Mouse (Mus musculus): ENCODE measurements around the gene Mief2. TPM values are rescaled to one million over a fixed set of nuclear protein-coding genes. Genes with fewer than 3 reads are reported as not detected.

Gene Mief2
- polyA plus RNA-seq, 1 experiment from 2014 or later, result 25.6 TPM

DNA sequence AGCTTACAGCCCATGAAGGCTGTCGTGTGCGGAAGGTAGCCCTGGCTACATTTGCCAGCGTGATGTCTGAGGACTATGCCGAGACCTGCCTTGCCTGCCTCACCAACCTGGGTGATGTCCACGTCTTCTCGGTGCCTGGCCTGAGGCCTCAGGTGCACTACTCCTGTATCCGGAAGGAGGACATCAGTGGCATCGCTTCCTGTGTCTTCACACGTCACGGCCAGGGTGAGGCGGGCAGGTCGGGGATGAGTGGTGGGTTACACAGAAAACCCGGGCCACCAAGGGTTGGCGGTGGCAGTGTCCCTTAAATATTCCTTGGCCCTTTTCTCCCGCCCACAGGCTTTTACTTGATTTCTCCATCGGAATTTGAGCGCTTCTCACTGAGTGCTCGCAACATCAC, 16.2 kb upstream of the Mief2 start:
- H3K4me2 ChIP-seq (ENCODE audit: low read depth, low read length), result no peak overlapping the region
- no peaks in the 10 kb centered on the region for H3K27me3 ChIP-seq (ENCODE audit: control insufficient read depth, insufficient read depth, low read length)
- no peak overlapping the region for H3K27ac ChIP-seq (ENCODE audit: low read depth, low read length)
- H3K36me3 ChIP-seq (ENCODE audit: control insufficient read depth, insufficient read depth, low read length), result peaks cover 96% of the 10 kb centered on the region
- H3K4me3 ChIP-seq (ENCODE audit: low read depth, low read length), result no peak overlapping the region
- no peak for ATAC-seq (ENCODE audit: low read depth)
- H3K9ac ChIP-seq (replicated peaks; ENCODE audit: low read depth, low read length), result no peak overlapping the region
- H3K9me3 ChIP-seq (ENCODE audit: control insufficient read depth, low read length), result no peaks in the 10 kb centered on the region
- WGBS, result 97% methylated on average over 18 of the region's 18 CpGs
- no peaks in the 10 kb centered on the region for H3K4me1 ChIP-seq (ENCODE audit: control insufficient read depth, insufficient read depth, low read length)

GRCm38 (mm10) chr11:60712639-60713255, 15.5 kb upstream of the Mief2 start:
- Histone ChIP-seq H3K4me2 (ENCODE audit: low read depth, low read length) (no peak overlapping the region), H3K4me3 (ENCODE audit: low read depth, low read length) (no peak overlapping the region), H3K9me3 (ENCODE audit: control insufficient read depth, low read length) (no peaks in the 10 kb centered on the region), H3K27me3 (ENCODE audit: control insufficient read depth, insufficient read depth, low read length) (no peaks in the 10 kb centered on the region), H3K27ac (ENCODE audit: low read depth, low read length) (no peak overlapping the region), H3K9ac (replicated peaks; ENCODE audit: low read depth, low read length) (no peak overlapping the region), H3K36me3 (ENCODE audit: control insufficient read depth, insufficient read depth, low read length) (peaks cover 95% of the 10 kb centered on the region), H3K4me1 (ENCODE audit: control insufficient read depth, insufficient read depth, low read length) (no peaks in the 10 kb centered on the region)
- 92% methylated on average over 13 of the region's 13 CpGs for WGBS
- no peak for ATAC-seq (ENCODE audit: low read depth)

DNA sequence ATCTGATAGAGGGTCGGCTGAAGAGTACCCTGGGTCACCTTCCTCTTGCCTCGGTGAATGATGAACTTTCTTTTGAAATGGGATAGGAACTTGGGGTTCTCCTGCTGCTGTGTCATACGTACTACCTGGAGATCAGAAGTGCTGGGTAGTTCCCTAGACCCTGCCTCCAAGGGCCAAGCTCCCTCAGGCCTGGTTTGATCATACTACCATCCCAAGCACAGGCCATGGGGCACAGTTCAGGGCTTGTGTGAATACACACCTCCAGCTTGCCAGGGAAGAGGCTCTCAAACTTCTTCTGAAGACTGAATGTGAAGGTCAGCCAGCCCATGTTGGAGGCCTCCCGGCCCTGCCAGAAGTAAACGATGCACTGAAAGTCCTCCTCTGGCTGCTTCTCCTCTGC, 12.4 kb upstream of the Mief2 start:
- Histone ChIP-seq H3K4me2 (ENCODE audit: low read depth, low read length) (no peak overlapping the region), H3K9ac (replicated peaks; ENCODE audit: low read depth, low read length) (no peak overlapping the region), H3K27ac (ENCODE audit: low read depth, low read length) (no peak overlapping the region), H3K4me3 (ENCODE audit: low read depth, low read length) (no peak overlapping the region), H3K27me3 (ENCODE audit: control insufficient read depth, insufficient read depth, low read length) (no peaks in the 10 kb centered on the region), H3K9me3 (ENCODE audit: control insufficient read depth, low read length) (no peaks in the 10 kb centered on the region), H3K4me1 (ENCODE audit: control insufficient read depth, insufficient read depth, low read length) (no peaks in the 10 kb centered on the region), H3K36me3 (ENCODE audit: control insufficient read depth, insufficient read depth, low read length) (peaks cover 90% of the 10 kb centered on the region)
- 87% methylated on average over 5 of the region's 5 CpGs for WGBS
- ATAC-seq (ENCODE audit: low read depth), result no peak

GRCm38 (mm10) chr11:60719263-60719662, 8.9 kb upstream of the Mief2 start:
- H3K4me1 ChIP-seq (ENCODE audit: control insufficient read depth, insufficient read depth, low read length), result no peaks in the 10 kb centered on the region
- H3K27me3 ChIP-seq (ENCODE audit: control insufficient read depth, insufficient read depth, low read length), result no peaks in the 10 kb centered on the region
- 89% methylated on average over 5 of the region's 5 CpGs for WGBS
- no peak overlapping the region for H3K4me2 ChIP-seq (ENCODE audit: low read depth, low read length)
- ATAC-seq (ENCODE audit: low read depth), result no peak
- H3K27ac ChIP-seq (ENCODE audit: low read depth, low read length), result no peak overlapping the region
- H3K9ac ChIP-seq (replicated peaks; ENCODE audit: low read depth, low read length), result no peak overlapping the region
- no peak overlapping the region for H3K4me3 ChIP-seq (ENCODE audit: low read depth, low read length)
- H3K36me3 ChIP-seq (ENCODE audit: control insufficient read depth, insufficient read depth, low read length), result peaks cover 84% of the 10 kb centered on the region
- no peaks in the 10 kb centered on the region for H3K9me3 ChIP-seq (ENCODE audit: control insufficient read depth, low read length)

DNA sequence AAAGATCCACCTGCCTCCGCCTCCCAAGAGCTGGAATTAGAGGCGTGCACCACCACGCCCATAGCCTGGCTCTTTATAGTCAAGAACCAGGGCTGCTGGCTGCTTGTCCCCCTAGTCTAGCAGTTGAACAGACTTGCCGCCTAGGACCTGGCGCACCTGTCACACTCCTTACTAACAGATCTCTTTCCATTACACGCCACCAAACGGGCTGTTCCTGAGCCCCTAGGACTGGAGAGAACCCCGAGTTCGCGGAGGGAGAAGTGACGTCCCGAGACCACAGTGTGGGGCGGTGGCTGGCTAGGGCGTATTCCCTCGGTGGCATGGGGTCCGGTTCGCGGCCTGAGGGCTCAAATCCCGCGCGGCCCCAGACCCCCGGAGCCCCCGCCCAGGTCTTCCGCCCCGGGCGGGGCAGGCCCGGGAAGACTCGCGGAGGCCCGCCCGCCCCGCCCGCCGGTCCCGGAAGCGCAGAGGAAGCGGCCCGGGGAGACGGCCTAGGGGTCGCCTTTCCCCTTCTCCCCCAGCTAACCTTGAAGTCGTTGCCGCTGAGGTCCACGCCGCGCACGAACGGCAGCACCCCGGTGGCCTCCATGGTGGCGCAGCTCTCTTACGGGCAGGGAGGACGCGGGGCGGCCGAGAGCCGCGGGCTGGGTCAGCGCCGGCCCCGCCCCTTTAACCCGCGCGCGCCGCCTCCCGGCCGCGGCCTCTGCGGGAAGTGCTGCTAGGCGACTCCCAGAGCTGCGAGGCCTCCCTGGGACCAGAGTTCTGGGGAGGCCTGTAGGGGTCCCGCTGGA, 1.4 kb upstream of the Mief2 start, which contains the start of gene Flii:
TSS of gene Flii (minus strand) at position 663 of the 791 bp plus-strand sequence.
- peak; percentile 71 for ATAC-seq (ENCODE audit: low read depth)
- Histone ChIP-seq H3K9me3 (ENCODE audit: control insufficient read depth, low read length) (no peaks in the 10 kb centered on the region), H3K27me3 (ENCODE audit: control insufficient read depth, insufficient read depth, low read length) (no peaks in the 10 kb centered on the region), H3K36me3 (ENCODE audit: control insufficient read depth, insufficient read depth, low read length) (peaks cover 38% of the 10 kb centered on the region), H3K4me3 (ENCODE audit: low read depth, low read length) (peak within 1 kb of the TSS; percentile 95), H3K4me2 (ENCODE audit: low read depth, low read length) (peak within 1 kb of the TSS; percentile 52), H3K27ac (ENCODE audit: low read depth, low read length) (peak within 1 kb of the TSS; percentile 71), H3K9ac (replicated peaks; ENCODE audit: low read depth, low read length) (peak within 1 kb of the TSS; percentile 87), H3K4me1 (ENCODE audit: control insufficient read depth, insufficient read depth, low read length) (peaks cover 13% of the 10 kb centered on the region)
- WGBS, result under 1% methylated on average over 58 of the region's 71 CpGs

DNA sequence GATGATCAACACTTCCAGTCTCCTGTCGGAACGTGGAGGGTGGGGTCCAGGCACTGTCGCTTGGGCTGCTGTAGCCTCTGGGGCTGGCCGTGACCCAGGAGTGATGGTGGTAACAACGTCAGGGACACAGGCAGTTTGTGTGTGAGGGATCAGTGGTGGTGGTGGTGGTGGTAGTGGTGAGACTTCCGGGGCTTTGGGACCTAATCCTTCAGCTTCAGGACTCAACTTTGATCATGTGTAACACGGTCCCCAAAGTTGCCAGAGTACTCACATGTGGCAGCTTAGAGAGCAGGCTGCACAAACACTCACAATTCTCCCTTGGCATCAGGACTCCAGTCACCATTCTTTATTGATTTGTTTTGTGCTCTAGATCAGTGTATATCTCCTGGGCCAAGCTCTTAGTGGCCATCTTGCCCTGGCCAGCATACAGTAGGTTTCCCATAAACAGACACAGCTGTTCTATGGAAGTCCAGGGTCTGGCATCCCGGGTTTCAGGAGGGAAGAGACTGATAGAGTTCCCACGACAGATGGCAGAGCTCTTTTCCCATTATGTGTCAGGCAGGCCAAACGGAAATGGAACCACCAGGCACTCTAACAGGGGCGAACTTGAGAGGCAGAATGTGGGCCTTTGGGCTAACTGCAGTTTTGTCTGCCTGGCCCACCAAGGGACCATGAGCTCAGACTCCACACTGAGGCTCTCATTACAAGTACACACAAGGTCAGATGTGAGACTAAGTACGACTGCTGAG, 632 bp upstream of the Mief2 start:
- H3K9ac ChIP-seq (replicated peaks; ENCODE audit: low read depth, low read length), result peak overlapping the region; percentile 87
- peak overlapping the region; percentile 95 for H3K4me3 ChIP-seq (ENCODE audit: low read depth, low read length)
- H3K27ac ChIP-seq (ENCODE audit: low read depth, low read length), result peak overlapping the region; percentile 71
- peaks cover 34% of the 10 kb centered on the region for H3K36me3 ChIP-seq (ENCODE audit: control insufficient read depth, insufficient read depth, low read length)
- peak; percentile 13 for ATAC-seq (ENCODE audit: low read depth)
- no peaks in the 10 kb centered on the region for H3K9me3 ChIP-seq (ENCODE audit: control insufficient read depth, low read length)
- 6% methylated on average over 12 of the region's 12 CpGs for WGBS
- H3K4me1 ChIP-seq (ENCODE audit: control insufficient read depth, insufficient read depth, low read length), result peaks cover 13% of the 10 kb centered on the region
- H3K4me2 ChIP-seq (ENCODE audit: low read depth, low read length), result peak overlapping the region; percentile 52
- H3K27me3 ChIP-seq (ENCODE audit: control insufficient read depth, insufficient read depth, low read length), result no peaks in the 10 kb centered on the region

DNA sequence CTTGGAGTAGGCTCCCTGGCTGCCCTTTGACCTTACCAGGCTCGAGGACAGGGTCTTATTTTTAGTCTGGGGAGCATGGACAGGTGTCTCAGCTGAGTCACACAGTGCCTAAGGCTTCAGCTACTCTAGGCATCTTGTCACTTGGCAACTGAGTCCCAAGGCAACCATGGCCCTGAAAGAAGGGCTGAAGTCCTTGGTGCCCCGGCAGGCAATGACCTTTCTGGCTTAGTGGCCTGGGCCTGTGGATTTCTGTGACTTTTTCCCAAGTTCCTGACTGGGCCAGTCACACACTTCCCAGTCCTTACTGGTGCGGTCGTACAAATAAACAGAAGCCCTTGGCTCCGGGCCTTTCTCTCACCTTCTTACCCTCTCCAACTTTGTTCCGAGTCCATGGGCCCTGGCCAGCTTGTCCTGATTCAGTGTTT, 1.0 kb downstream of the Mief2 start:
- H3K9ac ChIP-seq (replicated peaks; ENCODE audit: low read depth, low read length), result no peak overlapping the region
- H3K4me3 ChIP-seq (ENCODE audit: low read depth, low read length), result 0 out of 2 replicates have a peak overlapping the region, but pooled peaks have one; percentile 95
- H3K9me3 ChIP-seq (ENCODE audit: control insufficient read depth, low read length), result no peaks in the 10 kb centered on the region
- H3K36me3 ChIP-seq (ENCODE audit: control insufficient read depth, insufficient read depth, low read length), result peaks cover 24% of the 10 kb centered on the region
- ATAC-seq (ENCODE audit: low read depth), result no peak
- 84% methylated on average over 6 of the region's 6 CpGs for WGBS
- no peak overlapping the region for H3K27ac ChIP-seq (ENCODE audit: low read depth, low read length)
- peaks cover 13% of the 10 kb centered on the region for H3K4me1 ChIP-seq (ENCODE audit: control insufficient read depth, insufficient read depth, low read length)
- H3K27me3 ChIP-seq (ENCODE audit: control insufficient read depth, insufficient read depth, low read length), result no peaks in the 10 kb centered on the region
- peak overlapping the region; percentile 52 for H3K4me2 ChIP-seq (ENCODE audit: low read depth, low read length)

GRCm38 (mm10) chr11:60730169-60730568, 2.0 kb downstream of the Mief2 start:
- Histone ChIP-seq H3K9ac (replicated peaks; ENCODE audit: low read depth, low read length) (no peak overlapping the region), H3K4me3 (ENCODE audit: low read depth, low read length) (no peak overlapping the region), H3K4me1 (ENCODE audit: control insufficient read depth, insufficient read depth, low read length) (peaks cover 13% of the 10 kb centered on the region), H3K9me3 (ENCODE audit: control insufficient read depth, low read length) (no peaks in the 10 kb centered on the region), H3K36me3 (ENCODE audit: control insufficient read depth, insufficient read depth, low read length) (peaks cover 16% of the 10 kb centered on the region), H3K27ac (ENCODE audit: low read depth, low read length) (no peak overlapping the region), H3K4me2 (ENCODE audit: low read depth, low read length) (no peak overlapping the region), H3K27me3 (ENCODE audit: control insufficient read depth, insufficient read depth, low read length) (no peaks in the 10 kb centered on the region)
- WGBS, result 89% methylated on average over 9 of the region's 9 CpGs
- no peak for ATAC-seq (ENCODE audit: low read depth)

DNA sequence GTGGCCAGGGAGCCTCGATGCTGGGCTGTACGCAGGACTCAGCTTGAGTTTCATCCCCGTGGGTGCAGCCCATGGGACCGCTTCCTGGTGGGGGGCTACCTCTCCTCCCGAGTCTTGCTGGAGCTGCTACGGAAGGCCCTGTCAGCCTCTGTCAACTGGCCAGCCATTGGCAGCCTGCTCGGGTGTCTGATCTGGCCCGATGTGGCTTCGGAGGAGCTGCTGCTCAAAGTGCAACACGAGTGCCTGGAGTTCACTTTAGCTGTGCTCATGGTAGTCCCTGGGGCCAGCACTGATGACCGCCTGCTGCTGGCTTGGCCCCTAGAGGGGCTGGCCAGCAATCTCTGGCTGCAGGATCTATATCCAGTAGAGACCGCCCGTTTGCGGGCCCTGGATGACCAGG, 3.1 kb downstream of the Mief2 start:
- 93% methylated on average over 14 of the region's 14 CpGs for WGBS
- no peak overlapping the region for H3K4me2 ChIP-seq (ENCODE audit: low read depth, low read length)

More for the DNA sequence above, 3.1 kb downstream of the Mief2 start:
- H3K36me3 ChIP-seq (ENCODE audit: control insufficient read depth, insufficient read depth, low read length), result peaks cover 19% of the 10 kb centered on the region
- H3K27me3 ChIP-seq (ENCODE audit: control insufficient read depth, insufficient read depth, low read length), result no peaks in the 10 kb centered on the region
- peaks cover 13% of the 10 kb centered on the region for H3K4me1 ChIP-seq (ENCODE audit: control insufficient read depth, insufficient read depth, low read length)
- H3K27ac ChIP-seq (ENCODE audit: low read depth, low read length), result no peak overlapping the region
- ATAC-seq (ENCODE audit: low read depth), result no peak
- no peaks in the 10 kb centered on the region for H3K9me3 ChIP-seq (ENCODE audit: control insufficient read depth, low read length)
- no peak overlapping the region for H3K9ac ChIP-seq (replicated peaks; ENCODE audit: low read depth, low read length)
- H3K4me3 ChIP-seq (ENCODE audit: low read depth, low read length), result no peak overlapping the region

All from neural tube, embryonic 14.5 days (tissue).